Mouse (Mus musculus): Measurements from ENCODE around the gene Unc13d.
"Not testable (repeated sequence)": the region's sequence is repeated elsewhere in the genome, so short reads cannot be mapped to it uniquely, and the experiment has no call there.

Gene Unc13d

DNA sequence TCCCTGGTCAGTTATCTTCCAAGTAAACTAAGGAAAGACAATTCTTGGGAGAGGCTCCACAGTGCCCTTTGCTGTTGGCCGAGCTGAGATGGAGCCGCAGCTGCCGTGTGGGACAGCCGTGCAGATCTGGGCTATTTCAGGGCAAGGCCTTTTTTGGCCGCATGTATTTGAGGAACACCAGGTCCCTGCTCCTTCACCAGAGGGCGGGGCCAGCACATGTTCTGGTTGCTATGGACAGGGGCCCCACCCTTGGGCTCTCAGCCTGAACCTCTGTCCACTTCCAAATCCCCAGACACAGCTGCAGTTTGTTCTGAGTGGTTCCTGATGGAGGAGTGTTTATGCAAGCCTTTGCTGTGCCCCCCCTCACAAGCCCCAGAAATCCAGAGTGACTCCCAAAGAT is 22.6 kb upstream of the Unc13d start:
- DNase-seq (ENCODE audit: low spot score): peak; percentile 81

DNA sequence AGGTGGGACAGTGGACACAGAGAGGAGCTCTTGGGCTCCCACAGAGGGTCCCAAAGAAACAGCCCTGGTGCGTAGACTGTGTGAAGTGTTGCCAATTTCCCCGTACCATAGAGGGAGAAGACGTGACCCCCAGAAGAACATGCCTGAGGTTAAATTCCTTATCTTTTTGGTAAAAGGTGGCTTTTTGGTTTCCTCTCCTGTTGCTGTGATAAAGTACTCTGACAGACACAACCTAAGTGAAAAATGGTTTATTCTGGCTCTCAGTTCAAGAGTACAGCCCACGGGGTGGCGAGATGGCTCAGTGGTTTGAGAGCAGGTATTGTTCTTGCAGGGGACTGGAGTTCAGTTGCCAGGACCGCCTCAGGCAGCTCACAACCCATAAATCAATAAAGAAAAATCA is 21.7 kb upstream of the Unc13d start:
- no peak for DNase-seq (ENCODE audit: low spot score)

DNA sequence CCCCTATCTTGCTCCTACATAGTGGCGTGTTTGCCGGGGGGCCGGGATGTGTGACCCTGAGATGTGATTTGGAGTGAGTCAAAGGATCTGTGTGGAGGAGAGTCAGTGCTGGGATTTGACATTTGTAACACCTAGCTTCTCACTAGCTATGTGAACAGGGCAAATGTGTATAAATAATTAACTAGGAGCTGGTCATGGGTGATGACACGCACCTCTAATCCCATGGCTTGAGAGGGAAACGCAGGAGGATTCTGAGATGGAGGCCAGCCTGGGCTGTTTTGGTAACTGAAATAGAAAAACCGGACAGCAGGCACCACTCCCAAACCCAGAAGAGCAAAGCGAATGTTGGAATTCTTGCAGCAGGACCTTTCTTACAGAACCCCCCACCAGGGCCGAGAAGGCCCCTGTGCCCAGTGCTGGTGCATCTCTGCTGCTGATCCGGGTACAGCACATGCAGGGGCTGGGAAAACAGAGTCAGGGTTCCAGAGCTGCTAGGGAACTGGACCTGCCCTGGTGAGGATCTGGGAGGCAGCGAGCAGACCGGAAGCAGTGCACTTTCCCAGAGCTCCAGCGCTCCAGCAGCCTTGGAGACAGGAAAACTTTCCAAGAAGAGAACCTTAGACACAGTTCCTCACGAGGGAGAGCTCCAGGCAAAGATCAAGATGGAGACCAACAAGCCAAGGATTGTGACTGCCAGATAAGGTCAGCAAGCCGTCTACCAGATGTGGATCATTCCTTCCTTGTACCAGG is 21.1 kb upstream of the Unc13d start:
- no peak for DNase-seq (ENCODE audit: low spot score)

GRCm38 (mm10) chr11:116096213-116097108 is 18.7 kb upstream of the Unc13d start:
- no peak for DNase-seq (ENCODE audit: low spot score)

DNA sequence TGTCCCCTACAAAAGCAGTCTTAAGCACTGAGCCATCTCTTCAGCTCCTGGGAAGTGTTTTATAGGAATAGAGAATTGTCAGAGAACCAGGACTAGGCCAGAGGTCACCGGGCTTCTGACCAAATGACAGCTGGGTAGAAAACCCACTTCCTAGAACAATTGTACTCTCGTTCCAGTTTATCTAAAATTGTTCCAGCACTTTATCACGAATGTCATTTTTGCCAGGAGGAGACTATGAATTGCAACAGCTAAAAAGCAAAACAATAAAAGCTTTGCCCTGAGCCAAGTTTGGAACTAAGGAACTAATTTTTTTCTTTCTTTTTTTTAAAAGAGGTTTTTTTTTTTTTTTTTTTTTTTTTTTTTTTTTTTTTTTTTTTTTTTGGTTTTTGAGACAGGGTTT is 17.8 kb upstream of the Unc13d start:
- DNase-seq (ENCODE audit: low spot score): peak; percentile 65

GRCm38 (mm10) chr11:116093771-116094565 is 16.2 kb upstream of the Unc13d start:
- DNase-seq (ENCODE audit: low spot score): no peak

DNA sequence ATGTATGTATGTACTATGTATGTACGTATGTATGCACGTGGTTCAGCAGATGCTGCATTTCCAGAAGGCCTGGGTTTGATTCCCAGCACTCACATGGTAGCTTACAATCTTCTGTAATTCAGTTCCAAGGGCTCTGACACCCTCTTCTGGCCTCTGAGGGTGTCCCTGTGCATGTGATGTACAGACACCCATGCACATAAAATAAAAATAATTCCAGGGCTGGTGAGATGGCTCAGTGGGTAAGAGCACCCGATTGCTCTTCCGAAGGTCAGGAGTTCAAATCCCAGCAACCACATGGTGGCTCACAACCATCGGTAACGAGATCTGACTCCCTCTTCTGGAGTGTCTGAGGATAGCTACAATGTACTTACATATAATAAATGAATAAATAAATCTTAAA is 15.2 kb upstream of the Unc13d start:
- not testable (repeated sequence) for DNase-seq (ENCODE audit: low spot score)

- DNase-seq (ENCODE audit: low spot score): no peak
Observed at GRCm38 (mm10) chr11:116091591-116091990, 13.8 kb upstream of the Unc13d start.

- no peak for DNase-seq (ENCODE audit: low spot score)
Observed at GRCm38 (mm10) chr11:116089545-116089944, 11.8 kb upstream of the Unc13d start.

GRCm38 (mm10) chr11:116088741-116089394 is 11.1 kb upstream of the Unc13d start:
- DNase-seq (ENCODE audit: low spot score): no peak

GRCm38 (mm10) chr11:116088188-116088587 is 10.4 kb upstream of the Unc13d start:
- DNase-seq (ENCODE audit: low spot score): no peak

GRCm38 (mm10) chr11:116087194-116088130 is 9.7 kb upstream of the Unc13d start:
- peak; percentile 90 for DNase-seq (ENCODE audit: low spot score)

GRCm38 (mm10) chr11:116086258-116087193 is 8.8 kb upstream of the Unc13d start, which contains the start of gene Wbp2:
TSS of gene Wbp2 (minus strand) at chr11:116086995.
- DNase-seq (ENCODE audit: low spot score): peak; percentile 96

GRCm38 (mm10) chr11:116084166-116084565 is 6.4 kb upstream of the Unc13d start:
- DNase-seq (ENCODE audit: low spot score): no peak

- DNase-seq (ENCODE audit: low spot score): no peak
Observed at GRCm38 (mm10) chr11:116083096-116083672, 5.4 kb upstream of the Unc13d start.

GRCm38 (mm10) chr11:116081081-116081480 is 3.3 kb upstream of the Unc13d start:
- DNase-seq (ENCODE audit: low spot score): peak; percentile 78

DNA sequence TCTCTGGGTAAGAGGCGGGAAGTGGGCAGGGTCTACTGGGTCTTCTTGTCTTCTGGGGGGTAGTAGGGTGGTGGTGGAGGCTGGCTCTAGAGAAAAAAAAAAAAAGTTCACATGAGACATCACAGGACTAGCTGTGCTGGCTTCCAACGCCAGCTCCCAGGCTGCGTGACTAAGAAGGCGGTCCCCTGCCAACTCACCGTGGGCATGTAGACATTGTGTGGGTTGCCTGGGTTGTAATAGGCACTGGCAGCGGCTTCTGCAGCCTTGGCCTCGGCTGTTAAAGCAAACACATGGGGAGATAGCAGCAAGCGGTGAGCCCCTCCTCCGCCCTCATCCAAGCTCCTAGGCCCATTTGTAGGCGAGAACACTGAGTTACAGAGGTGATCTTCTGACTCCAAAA is 1.8 kb upstream of the Unc13d start:
- DNase-seq (ENCODE audit: low spot score): no peak

DNA sequence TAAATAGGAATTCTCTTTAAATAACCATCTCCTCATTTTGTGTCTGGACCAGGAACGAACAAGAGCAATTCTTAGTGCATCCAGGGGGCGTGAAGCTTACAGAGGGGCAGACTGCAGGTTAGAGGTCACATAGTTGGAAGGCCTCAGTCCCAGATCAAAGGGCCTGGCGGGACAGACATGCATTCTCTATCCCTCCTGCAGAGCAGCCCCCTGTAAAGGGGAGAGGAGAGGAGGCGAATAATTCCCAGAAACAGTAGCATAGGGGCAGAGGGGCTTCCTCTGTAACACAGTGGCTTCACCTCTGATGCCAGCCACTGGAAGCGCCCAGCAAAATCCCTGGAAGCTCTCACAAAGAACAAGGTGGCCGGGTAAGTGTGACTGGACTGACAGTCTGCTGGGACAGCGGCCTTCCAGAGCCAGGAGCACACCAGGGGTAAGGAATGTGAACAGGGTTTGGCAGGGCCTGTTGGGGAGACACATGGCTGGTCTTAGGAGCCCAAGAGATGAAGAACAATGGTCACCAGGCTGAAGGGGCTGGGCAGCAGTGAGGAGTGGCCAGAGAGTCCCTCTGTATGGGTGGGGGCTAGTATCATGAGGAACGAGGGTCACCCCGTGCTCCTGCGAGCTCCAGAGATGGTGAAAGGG is 1.0 kb upstream of the Unc13d start:
- no peak for DNase-seq (ENCODE audit: low spot score)

- DNase-seq (ENCODE audit: low spot score): peak; percentile 70
Observed at GRCm38 (mm10) chr11:116078221-116078620, 460 bp upstream of the Unc13d start.

Measured in urinary bladder, postnatal 14 days (tissue).